Mouse (Mus musculus) CH12.LX (cell line): ENCODE measurements around the gene Cd55.
"Not testable (repeated sequence)": the region's sequence is repeated elsewhere in the genome, so short reads cannot be mapped to it uniquely, and the experiment has no call there.

Source experiments
- CTCF ChIP-seq, 2 experiments: IDR thresholded peaks in 1 of 2; conservative IDR thresholded peaks in 1 of 2; 2 replicates each; pipeline ENCODE4 v1.5.1; 2011 to 2012; ENCODE audit warnings: low read depth in 2 of 2, low read length in 2 of 2, improper control_type of control experiment in 1 of 2, inconsistent platforms in 1 of 2, mild to moderate bottlenecking in 1 of 2, moderate library complexity in 1 of 2
- EP300 ChIP-seq: IDR thresholded peaks from 2 replicates; pipeline ENCODE4 v1.6.1; 2011; ENCODE audit warnings: low read length, improper control_type of control experiment
- HCFC1 ChIP-seq: IDR thresholded peaks from 2 replicates; pipeline ENCODE4 v1.6.1; 2012; ENCODE audit warnings: low read depth, mild to moderate bottlenecking, inconsistent platforms, low read length, improper control_type of control experiment
- IRF4 ChIP-seq: IDR thresholded peaks from 2 replicates; pipeline ENCODE4 v1.6.1; 2014; ENCODE audit warnings: low read depth, mild to moderate bottlenecking, inconsistent platforms, low read length, improper control_type of control experiment
- MAX ChIP-seq: IDR thresholded peaks from 2 replicates; pipeline ENCODE4 v1.6.1; 2011; ENCODE audit warnings: low read length, improper control_type of control experiment
- MXI1 ChIP-seq: IDR thresholded peaks from 2 replicates; pipeline ENCODE4 v1.6.1; 2011; ENCODE audit warnings: mild to moderate bottlenecking, low read depth, low read length, improper control_type of control experiment
- NRF1 ChIP-seq: IDR thresholded peaks from 2 replicates; pipeline ENCODE4 v1.6.1; 2014; ENCODE audit warnings: low read depth, mild to moderate bottlenecking, inconsistent platforms, low read length, improper control_type of control experiment, moderate library complexity
- POLR2A ChIP-seq: IDR thresholded peaks from 2 replicates; pipeline ENCODE4 v1.6.1; 2011; ENCODE audit warnings: low read depth, mild to moderate bottlenecking, improper control_type of control experiment, low read length
- POLR2AphosphoS2 ChIP-seq: IDR thresholded peaks from 2 replicates; pipeline ENCODE4 v1.6.1; 2011; ENCODE audit warnings: low read depth, low read length, improper control_type of control experiment
- UBTF ChIP-seq: IDR thresholded peaks from 2 replicates; pipeline ENCODE4 v1.6.1; 2012; ENCODE audit warnings: low read depth, mild to moderate bottlenecking, inconsistent platforms, low read length, improper control_type of control experiment, moderate library complexity
- ZMIZ1 ChIP-seq: IDR thresholded peaks from 2 replicates; pipeline ENCODE4 v1.6.1; 2012; ENCODE audit warnings: low read depth, mild to moderate bottlenecking, inconsistent platforms, low read length, improper control_type of control experiment

DNA sequence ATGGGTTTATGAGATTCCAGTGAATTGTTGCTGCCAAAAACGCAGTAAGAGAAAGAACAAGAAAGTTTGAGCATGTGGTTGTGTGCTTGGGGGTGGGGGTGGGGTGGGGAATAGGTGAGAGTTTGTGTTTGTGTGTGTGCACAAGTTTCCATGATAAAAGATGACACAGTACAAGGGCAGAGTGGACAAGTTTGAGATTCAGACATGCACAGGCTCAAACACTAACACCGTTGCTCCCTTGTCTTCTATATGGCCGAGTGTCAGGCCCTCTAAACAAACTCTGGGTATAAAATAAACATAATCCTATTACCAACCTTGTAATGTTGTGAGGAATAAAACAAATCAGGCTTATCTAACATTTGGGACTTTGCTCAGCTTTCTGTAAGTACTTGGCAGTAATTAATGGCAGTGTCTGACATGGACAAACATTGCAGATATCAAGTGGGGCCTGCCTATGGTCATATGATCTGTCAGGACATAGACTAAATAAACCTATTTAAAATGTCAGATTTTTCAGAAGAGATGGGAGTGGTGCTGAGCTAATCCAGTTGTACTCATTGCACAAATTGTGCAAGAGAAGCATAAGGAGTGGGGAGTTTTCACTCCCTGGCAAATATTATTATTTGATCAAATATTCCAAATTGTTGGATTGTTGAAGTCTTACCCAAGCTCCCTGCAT is 35.2 kb downstream of the Cd55 start:
- TF ChIP-seq POLR2A; CTCF (conservative IDR thresholded peaks at IDR 0.05 in 1 of 2, IDR thresholded peaks at IDR 0.05 in 1 of 2; ENCODE audit: low read depth in 2 of 2, low read length in 2 of 2); MXI1; NRF1; EP300; ZMIZ1; POLR2AphosphoS2; IRF4; UBTF; MAX; HCFC1: not testable (repeated sequence)
